Mouse (Mus musculus) ES-E14 (cell line): ENCODE measurements at regions not wholly inside any gene's neighbourhood (a gene's known extent, or its start where the extent isn't known, plus 50 kb on each side); places are given as distances from the start of the nearest gene placed in this dataset.
A peak's percentile ranks its signal among the peaks of the same experiment; 100 is the strongest.

ENCODE experiments used
- DNase-seq: peaks from one replicate; pipeline ENCODE4 v3.0.0-alpha.2; 2013; ENCODE audit warnings: low read depth, low spot score
- H3K27ac ChIP-seq: 2 replicates; pipeline ENCODE4 v1.5.1; 2012; ENCODE audit warnings: low read depth, mild to moderate bottlenecking, low read length, moderate library complexity, mixed read lengths; ENCODE audit not compliant: poor library complexity, insufficient read depth, severe bottlenecking
- H3K36me3 ChIP-seq: 2 replicates; pipeline ENCODE4 v1.6.1; 2012; ENCODE audit warnings: mild to moderate bottlenecking, low read length, moderate library complexity, mixed read lengths; ENCODE audit not compliant: control insufficient read depth, poor library complexity, insufficient read depth, severe bottlenecking
- H3K4me1 ChIP-seq, 2 experiments: fragments of 150-350 bp in 1 of 2; sonication (generic) in 1 of 2; 2 replicates each; pipeline ENCODE4 v1.6.1; 2012; ENCODE audit warnings: low read length in 2 of 2, mild to moderate bottlenecking in 1 of 2, mixed read lengths in 1 of 2; ENCODE audit not compliant: control insufficient read depth in 2 of 2, insufficient read depth in 2 of 2, poor library complexity in 1 of 2
- H3K4me3 ChIP-seq, 2 experiments: fragments of 150-350 bp in 1 of 2; sonication (generic) in 1 of 2; 2 replicates each; pipeline ENCODE4 v1.5.1; 2012; ENCODE audit warnings: low read length in 2 of 2, low read depth in 1 of 2, mild to moderate bottlenecking in 1 of 2, mixed read lengths in 1 of 2; ENCODE audit not compliant: insufficient read depth in 1 of 2, poor library complexity in 1 of 2, severe bottlenecking in 1 of 2
- H3K9ac ChIP-seq: 2 replicates; pipeline ENCODE4 v1.6.1; 2012; ENCODE audit warnings: low read depth, mild to moderate bottlenecking, low read length, mixed read lengths; ENCODE audit not compliant: poor library complexity, insufficient read depth, severe bottlenecking
- H3K9me3 ChIP-seq: fragments of 150-350 bp; sonication (generic); 2 replicates; pipeline ENCODE4 v1.6.1; 2012; ENCODE audit warnings: low read depth, mild to moderate bottlenecking, low read length; ENCODE audit not compliant: control insufficient read depth, insufficient read depth
- CHD2 ChIP-seq: IDR thresholded peaks from 2 replicates; pipeline ENCODE4 v1.6.1; 2014; ENCODE audit warnings: mild to moderate bottlenecking, low read depth, low read length, inconsistent platforms
- HCFC1 ChIP-seq: IDR thresholded peaks from 2 replicates; pipeline ENCODE4 v1.6.1; 2012; ENCODE audit warnings: low read length, inconsistent platforms, borderline replicate concordance; ENCODE audit not compliant: insufficient read depth
- MAFK ChIP-seq: IDR thresholded peaks from 2 replicates; pipeline ENCODE4 v1.6.1; 2014; ENCODE audit warnings: mild to moderate bottlenecking, low read depth, low read length, inconsistent platforms; ENCODE audit not compliant: insufficient read depth
- ZC3H11A ChIP-seq: IDR thresholded peaks from 2 replicates; pipeline ENCODE4 v1.6.1; 2012; ENCODE audit warnings: low read depth, mild to moderate bottlenecking, inconsistent platforms, low read length, borderline replicate concordance
- ZNF384 ChIP-seq: IDR thresholded peaks from 2 replicates; pipeline ENCODE4 v1.6.1; 2012; ENCODE audit warnings: low read depth, low read length, inconsistent platforms
- in situ Hi-C, 2 experiments: fragments of 600-800 bp; cut with MboI; formaldehyde crosslinking; loops; one replicate each; pipeline ENCODE4 v1.15.1; 2025; ENCODE audit warnings: low sequenced_read_pairs in 2 of 2, inconsistent platforms in 1 of 2; ENCODE audit not compliant: unreplicated experiment in 2 of 2

GRCm38 (mm10) chr1:154255971-154256370, 55.0 kb downstream of the Zfp648 start:
- H3K9ac ChIP-seq = no peak overlapping the region
- H3K27ac ChIP-seq = no peak overlapping the region
- in situ Hi-C loops = no loop called here

GRCm38 (mm10) chr1:154256811-154257210, 55.8 kb downstream of the Zfp648 start:
- TF ChIP-seq MAFK = no peak
- no peak for TF ChIP-seq ZC3H11A
- TF ChIP-seq ZNF384 = no peak
- no peak for TF ChIP-seq HCFC1
- TF ChIP-seq CHD2 = no peak
- Histone ChIP-seq H3K36me3 (no peaks in the 10 kb centered on the region), H3K4me3 (no peak overlapping the region), H3K27ac (no peak overlapping the region), H3K9me3 (no peaks in the 10 kb centered on the region), H3K4me1 (0 out of 4 replicates have a peak, but pooled peaks cover 0 to 2% of the 10 kb centered on the region in 2 experiments), H3K9ac (no peak overlapping the region)
- in situ Hi-C loops = no loop called here
- no peak for DNase-seq

More at GRCm38 (mm10) chr1:154255971-154256370, 55.0 kb downstream of the Zfp648 start:
- no peak for TF ChIP-seq MAFK
- TF ChIP-seq ZNF384 = no peak
- no peak for TF ChIP-seq ZC3H11A
- no peak for TF ChIP-seq CHD2
- TF ChIP-seq HCFC1 = no peak
- no peak overlapping the region for H3K4me3 ChIP-seq
- H3K9me3 ChIP-seq = no peaks in the 10 kb centered on the region
- H3K4me1 ChIP-seq = 0 out of 4 replicates have a peak, but pooled peaks cover 0 to 2% of the 10 kb centered on the region in 2 experiments
- no peak for DNase-seq
- H3K36me3 ChIP-seq = no peaks in the 10 kb centered on the region

GRCm38 (mm10) chr1:154258511-154258910, 57.5 kb downstream of the Zfp648 start:
- no peak overlapping the region for H3K9ac ChIP-seq
- H3K36me3 ChIP-seq = no peaks in the 10 kb centered on the region
- 0 out of 4 replicates have a peak, but pooled peaks cover 0 to 2% of the 10 kb centered on the region in 2 experiments for H3K4me1 ChIP-seq
- TF ChIP-seq MAFK (no peak), CHD2 (no peak), ZC3H11A (no peak), ZNF384 (no peak), HCFC1 (no peak)
- no peak overlapping the region for H3K4me3 ChIP-seq
- H3K9me3 ChIP-seq = no peaks in the 10 kb centered on the region
- H3K27ac ChIP-seq = no peak overlapping the region
- no peak for DNase-seq
- in situ Hi-C loops = no loop called here

- in situ Hi-C loops = no loop called here
- TF ChIP-seq MAFK (no peak), HCFC1 (no peak), ZC3H11A (no peak), CHD2 (no peak), ZNF384 (no peak)
- DNase-seq = no peak
Observed at GRCm38 (mm10) chr1:154260393-154260792, 59.4 kb downstream of the Zfp648 start.

GRCm38 (mm10) chr1:154281438-154281837, 80.5 kb downstream of the Zfp648 start:
- no peak overlapping the region for H3K9ac ChIP-seq
- DNase-seq = peak; percentile 40
- no peak overlapping the region for H3K27ac ChIP-seq
- H3K36me3 ChIP-seq = no peaks in the 10 kb centered on the region
- no peaks in the 10 kb centered on the region for H3K9me3 ChIP-seq
- no peak overlapping the region for H3K4me3 ChIP-seq
- in situ Hi-C loops = loop anchor here (5.0 to 25.0 kb wide), 3 partner anchors 446 to 731 kb away; no protein-coding TSS in a partner anchor
- H3K4me1 ChIP-seq = no peaks in the 10 kb centered on the region
- TF ChIP-seq MAFK = no peak
- no peak for TF ChIP-seq HCFC1
- TF ChIP-seq CHD2 = no peak
- TF ChIP-seq ZNF384 = no peak
- TF ChIP-seq ZC3H11A = peak; percentile 93

More at GRCm38 (mm10) chr1:154260393-154260792, 59.4 kb downstream of the Zfp648 start:
- Histone ChIP-seq H3K4me3 (no peak overlapping the region), H3K9me3 (no peaks in the 10 kb centered on the region), H3K36me3 (no peaks in the 10 kb centered on the region), H3K27ac (no peak overlapping the region), H3K9ac (no peak overlapping the region), H3K4me1 (0 out of 4 replicates have a peak, but pooled peaks cover 0 to 2% of the 10 kb centered on the region in 2 experiments)
